In the genomic region with DNA sequence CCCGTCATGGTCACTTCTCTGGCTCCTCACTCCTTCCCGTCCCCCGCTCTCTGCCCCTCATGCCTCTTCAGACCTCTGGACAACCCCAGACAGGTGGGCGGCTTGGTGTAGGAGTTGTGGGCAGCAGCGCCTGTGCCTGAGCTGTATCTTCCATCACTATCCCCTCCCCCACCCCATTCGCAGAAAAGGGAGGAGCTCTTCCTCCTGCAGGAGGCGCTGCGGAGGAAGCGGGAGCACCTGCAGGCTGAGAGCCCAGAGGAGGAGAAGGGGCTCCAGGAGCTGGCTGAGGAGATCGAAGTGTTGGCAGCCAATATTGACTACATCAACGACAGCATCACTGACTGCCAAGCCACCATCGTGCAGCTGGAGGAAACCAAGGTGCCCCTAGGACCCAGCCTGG, we compare ENCODE assay signal across 19 mouse cellular contexts. TPM values are rescaled to one million over a fixed set of nuclear protein-coding genes. Genes with fewer than 3 reads are reported as not detected.
DNase-seq lines count a peak whose midpoint lies in the region; TF ChIP-seq lines count a peak whose summit lies in the region.
"Had no signal": no experiment of that assay in that cellular context is flagged by ENCODE, and none has a peak within 500 bp of the region (broad histone marks: within the 10 kb centered on the region; RNA-seq: fewer than 3 reads in every experiment).

No protein-coding gene starts in this region.

- H3K4me3 ChIP-seq in heart, embryonic 10.5 days, result peak overlapping the region; percentile 40
- no peak overlapping the region for H3K4me3 ChIP-seq in layer of hippocampus, adult 2 months
- peak overlapping the region; percentile 41 for H3K4me3 ChIP-seq in testis, adult 2 months (ENCODE audit: control insufficient read depth, low read depth, low read length)
- H3K4me3 ChIP-seq: embryonic facial prominence, embryonic 10.5 days; midbrain, embryonic 13.5 days; neural tube, embryonic 12.5 days; stomach, embryonic 15.5 days had no signal

- intact Hi-C loops in heart, postnatal 14 days (cut with DNase I), result no loop called here

- no peak for DNase-seq in heart, embryonic 10.5 days (ENCODE audit: low spot score)
- no peak for DNase-seq in heart, postnatal 14 days
- DNase-seq in layer of hippocampus, adult 2 months (ENCODE audit: low spot score in 2 of 2), result no peak
- DNase-seq in layer of hippocampus, postnatal 36 days, result no peak
- no peak for DNase-seq in testis, postnatal 10 days (ENCODE audit: low spot score)
- no peak for DNase-seq in gastrocnemius, adult 18-20 months (ENCODE audit: low spot score)
- DNase-seq: adrenal gland, adult 8-10 months; B cell, adult 2 months; cerebellum, adult 9-11 months; kidney, adult 8-10 months; liver; lung, postnatal 4 days had no signal

- 45% methylated on average over 12 of the region's 12 CpGs for WGBS in heart, embryonic 10.5 days

- H3K27me3 ChIP-seq in heart, embryonic 10.5 days (ENCODE audit: insufficient read depth, poor library complexity, severe bottlenecking), result no peaks in the 10 kb centered on the region; the same call in 1 of the 2 replicates
- H3K27me3 ChIP-seq in testis, adult 2 months (ENCODE audit: control insufficient read depth, insufficient read depth, low read length), result no peaks in the 10 kb centered on the region
- H3K27me3 ChIP-seq: midbrain, embryonic 13.5 days; neural tube, embryonic 12.5 days; stomach, embryonic 15.5 days had no signal

- H3K27ac ChIP-seq in heart, embryonic 10.5 days, result no peak overlapping the region
- no peak overlapping the region for H3K27ac ChIP-seq in layer of hippocampus, adult 2 months
- no peak overlapping the region for H3K27ac ChIP-seq in testis, adult 2 months (ENCODE audit: control insufficient read depth, insufficient read depth, low read depth, low read length)
- H3K27ac ChIP-seq: embryonic facial prominence, embryonic 10.5 days; hindbrain, embryonic 14.5 days; midbrain, embryonic 13.5 days; neural tube, embryonic 12.5 days; stomach, embryonic 15.5 days had no signal

- TF ChIP-seq CTCF in layer of hippocampus, adult 2 months (conservative IDR thresholded peaks at IDR 0.05), result peak; percentile 57
- peak; percentile 12; the same call in 1 of the 2 replicates for TF ChIP-seq CTCF in testis, adult 2 months (IDR thresholded peaks at IDR 0.05; ENCODE audit: control insufficient read depth, insufficient read depth, insufficient replicate concordance, low read depth, low read length)

- peaks cover 8% of the 10 kb centered on the region for H3K4me1 ChIP-seq in heart, embryonic 10.5 days
- H3K4me1 ChIP-seq in testis, adult 2 months (ENCODE audit: control insufficient read depth, insufficient read depth, low read length), result no peaks in the 10 kb centered on the region
- H3K4me1 ChIP-seq: embryonic facial prominence, embryonic 10.5 days; neural tube, embryonic 12.5 days; stomach, embryonic 15.5 days had no signal

- no peaks in the 10 kb centered on the region for H3K9me3 ChIP-seq in heart, embryonic 10.5 days
- H3K9me3 ChIP-seq: embryonic facial prominence, embryonic 10.5 days; midbrain, embryonic 13.5 days; neural tube, embryonic 12.5 days; stomach, embryonic 15.5 days had no signal

- H3K36me3 ChIP-seq in heart, embryonic 10.5 days, result peaks cover 86% of the 10 kb centered on the region
- H3K36me3 ChIP-seq in testis, adult 2 months (ENCODE audit: control insufficient read depth, insufficient read depth, low read length), result no peaks in the 10 kb centered on the region
- H3K36me3 ChIP-seq: stomach, embryonic 15.5 days had no signal

- TF ChIP-seq POLR2A in testis, adult 2 months (IDR thresholded peaks at IDR 0.05; ENCODE audit: control insufficient read depth, low read depth, low read length), result no peak

RNA-seq across cellular contexts. Expression of a gene that starts 28.6 kb away (rescaled TPM):
- polyA plus RNA-seq in heart, embryonic 10.5 days (2016; fragmentation: Nextera tagmentation; extraction: Ambion mirVana), result 4.6 and 5.4 TPM in 2 replicates
- total RNA-seq in heart, postnatal 14 days (2021), result 1 to 10 TPM; 1.2 to 4.3 TPM
- 10 to 100 TPM; 33.9 to 36.5 TPM for total RNA-seq in layer of hippocampus, adult 2 months (2021)
- 10 to 100 TPM; 34.5 to 36.2 TPM for total RNA-seq in layer of hippocampus, postnatal 36 days (2021)
- 23.9 and 35.6 TPM in 2 replicates for polyA plus RNA-seq in testis, adult 2 months (2012; rRNA removed)
- total RNA-seq in gastrocnemius, adult 18-20 months (2021), result under 1 TPM; 0.53 to 0.74 TPM

RNA-seq across cellular contexts. Expression of a gene that starts 52.8 kb away (rescaled TPM):
- 0.11 TPM in 1 of 2 replicates, not detected in the other for polyA plus RNA-seq in heart, embryonic 10.5 days (2016; fragmentation: Nextera tagmentation; extraction: Ambion mirVana)
- total RNA-seq in heart, postnatal 14 days (2021), result not detected
- total RNA-seq in layer of hippocampus, adult 2 months (2021), result 1 to 10 TPM; 1.3 to 1.5 TPM
- 1 to 10 TPM; 1.4 to 1.6 TPM for total RNA-seq in layer of hippocampus, postnatal 36 days (2021)
- polyA plus RNA-seq in testis, adult 2 months (2012; rRNA removed), result 11.9 and 13.3 TPM in 2 replicates
- total RNA-seq in gastrocnemius, adult 18-20 months (2021), result not detected
- total RNA-seq: adrenal gland, adult 8-10 months; granulocyte monocyte progenitor cell, adult 5-6 weeks had no signal
- polyA plus RNA-seq: hindbrain, embryonic 14.5 days; neural tube, embryonic 12.5 days had no signal

Comparison
In these comparisons a context has a peak if more than half of its experiments do, and no peak if none do; other contexts are left out.
1. RNA of a gene that starts 28.6 kb away (total RNA-seq): 33.9 to 36.5 TPM in layer of hippocampus, adult 2 months and 34.5 to 36.2 TPM in layer of hippocampus, postnatal 36 days; 1.2 to 4.3 TPM in heart, postnatal 14 days and 0.53 to 0.74 TPM in gastrocnemius, adult 18-20 months; every median in the first group is over 4 times any median in the second.